Mouse (Mus musculus) C2C12 (cell line): ENCODE measurements around the gene Mb.

Experiments
- CTCF ChIP-seq: IDR thresholded peaks from one replicate; pipeline ENCODE4 v1.5.1; 2011; ENCODE audit not compliant: control insufficient read depth, insufficient read depth, insufficient read length
- FOSL1 ChIP-seq: IDR thresholded peaks from one replicate; pipeline ENCODE4 v1.8.0; 2011; ENCODE audit warnings: mild to moderate bottlenecking, low read length; ENCODE audit not compliant: poor library complexity, insufficient read depth, severe bottlenecking
- MYOD1 ChIP-seq: IDR thresholded peaks from one replicate; pipeline ENCODE4 v1.6.1; 2011; ENCODE audit warnings: low read depth; ENCODE audit not compliant: control insufficient read depth, insufficient read length
- USF1 ChIP-seq: IDR thresholded peaks from one replicate; pipeline ENCODE4 v1.6.1; 2011; ENCODE audit warnings: low read depth, mild to moderate bottlenecking, control low read depth, moderate library complexity

DNA sequence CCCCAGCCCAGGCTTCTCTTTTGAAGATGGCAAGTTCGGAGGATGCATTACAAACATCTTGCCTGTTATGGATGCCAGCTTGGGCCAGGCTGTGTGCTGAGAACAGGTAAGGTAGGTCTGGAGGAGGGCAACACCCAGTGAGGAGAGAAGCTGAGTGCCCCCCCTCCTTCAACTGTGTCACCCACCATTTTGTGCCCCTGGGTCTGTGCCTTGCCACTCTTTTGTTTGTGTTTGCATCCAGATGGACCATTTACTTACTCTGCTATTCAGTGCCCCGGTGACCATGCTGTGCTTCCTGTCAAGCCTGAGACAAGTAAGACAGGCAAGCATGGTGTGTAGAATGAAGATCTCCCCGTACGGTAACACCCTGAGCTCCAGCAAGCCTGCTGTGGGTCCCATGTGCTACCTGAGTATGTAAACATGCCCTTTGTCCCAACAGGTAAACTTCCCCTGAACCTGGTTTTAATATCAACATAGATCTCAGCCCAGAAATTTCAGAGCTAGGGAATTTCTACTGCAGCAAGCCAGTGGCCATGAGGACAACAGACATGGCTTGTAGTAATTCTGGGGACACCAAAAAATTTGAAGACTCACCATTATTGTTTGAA is 22.2 kb upstream of the Mb start:
- TF ChIP-seq CTCF (no peak), USF1 (no peak), FOSL1 (no peak), MYOD1 (no peak)
